In the genomic region with DNA sequence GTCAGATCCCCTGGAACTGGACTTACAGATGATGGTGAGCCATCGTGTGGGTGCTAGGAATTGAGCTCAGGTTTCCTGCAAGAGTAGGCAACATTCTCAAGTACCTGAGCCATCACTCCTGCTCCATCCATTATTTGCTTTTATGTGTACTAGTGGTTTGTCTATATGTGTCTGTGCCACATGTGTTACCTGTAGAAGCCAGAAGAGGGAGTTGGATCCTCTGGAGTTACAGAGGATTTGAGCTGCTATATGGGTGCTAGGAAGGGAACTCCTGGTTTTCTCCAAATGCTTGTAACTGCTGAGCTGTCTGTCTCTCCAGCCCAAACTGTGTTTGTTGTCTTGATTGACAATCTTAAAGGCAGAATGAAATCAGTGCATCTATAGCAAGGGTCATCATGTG, we compare ENCODE assay signal across 15 mouse cellular contexts. TPM values are rescaled to one million over a fixed set of nuclear protein-coding genes. Genes with fewer than 3 reads are reported as not detected.
DNase-seq lines count a peak whose midpoint lies in the region; ATAC-seq lines count a peak whose summit lies in the region.
"Had no signal": no experiment of that assay in that cellular context is flagged by ENCODE, and none has a peak within 500 bp of the region (broad histone marks: within the 10 kb centered on the region; RNA-seq: fewer than 3 reads in every experiment).

No protein-coding gene starts in this region.

- no peak overlapping the region for H3K27ac ChIP-seq in liver, embryonic 16.5 days (ENCODE audit: low read length)
- H3K27ac ChIP-seq: limb, embryonic 13.5 days; stomach, embryonic 15.5 days had no signal

- H3K36me3 ChIP-seq in liver, embryonic 16.5 days (ENCODE audit: control insufficient read depth, insufficient read depth), result peaks cover 39% of the 10 kb centered on the region

- H3K4me1 ChIP-seq in liver, embryonic 16.5 days (ENCODE audit: control insufficient read depth, low read depth, low read length), result no peaks in the 10 kb centered on the region; the same call in 1 of the 2 replicates
- H3K4me1 ChIP-seq: limb, embryonic 13.5 days; stomach, embryonic 15.5 days had no signal

- H3K9ac ChIP-seq in liver, embryonic 16.5 days (ENCODE audit: low read depth, low read length), result no peak overlapping the region
- H3K9ac ChIP-seq: limb, embryonic 13.5 days; stomach, embryonic 15.5 days had no signal

- 71% methylated on average over 1 of the region's 1 CpGs for WGBS in liver, embryonic 16.5 days (ENCODE audit: insufficient replicate concordance)

- no peaks in the 10 kb centered on the region for H3K9me3 ChIP-seq in liver, embryonic 16.5 days (replicated peaks; ENCODE audit: control insufficient read depth, low read length)
- H3K9me3 ChIP-seq: G1E; limb, embryonic 13.5 days; stomach, embryonic 15.5 days had no signal

- no peak overlapping the region for H3K4me2 ChIP-seq in liver, embryonic 16.5 days (ENCODE audit: low read depth, low read length)
- H3K4me2 ChIP-seq: limb, embryonic 13.5 days; stomach, embryonic 15.5 days had no signal

- 0 out of 2 replicates have a peak, but pooled peaks have one; percentile 30 for ATAC-seq in liver, embryonic 16.5 days (ENCODE audit: low read depth)

- no peak overlapping the region for H3K4me3 ChIP-seq in liver, embryonic 16.5 days (ENCODE audit: low read depth, low read length)
- H3K4me3 ChIP-seq: limb, embryonic 13.5 days; stomach, embryonic 15.5 days had no signal

- no peaks in the 10 kb centered on the region for H3K27me3 ChIP-seq in liver, embryonic 16.5 days (ENCODE audit: control insufficient read depth, insufficient read depth, low read depth, low read length)
- H3K27me3 ChIP-seq: limb, embryonic 13.5 days; stomach, embryonic 15.5 days had no signal

- DNase-seq in cerebellum, postnatal 14 days, result peak; percentile 33 to 45
- no peak for DNase-seq in cerebellum, adult 9-10 months
- no peak for DNase-seq in liver
- DNase-seq in c-Kit-positive CD71-negative TER-119-negative erythroid progenitor cells, embryonic 14.5 days (ENCODE audit: low read depth), result peak; percentile 16
- peak; percentile 37 for DNase-seq in retina, embryonic 14.5 days (ENCODE audit: low spot score)
- DNase-seq in spleen, postnatal 14 days (ENCODE audit: low spot score in 2 of 2), result no peak
- no peak for DNase-seq in urinary bladder, adult 18-20 months (ENCODE audit: low spot score in 2 of 2)
- DNase-seq: cerebellum, adult 8-10 months; gastrocnemius, postnatal 25 days; kidney, adult 18-20 months had no signal

RNA-seq across cellular contexts. Expression of a gene that starts 8.3 kb away (rescaled TPM):
- 6.9 and 7.6 TPM in 2 replicates for polyA plus RNA-seq in liver, embryonic 16.5 days (2015; fragmentation: Nextera tagmentation; extraction: Ambion mirVana)

RNA-seq across cellular contexts. Expression of a gene that starts 8.5 kb away (rescaled TPM):
- 41.9 and 45.1 TPM in 2 replicates for polyA plus RNA-seq in liver, embryonic 16.5 days (2015; fragmentation: Nextera tagmentation; extraction: Ambion mirVana)

RNA-seq across cellular contexts. Expression of a gene that starts 44.8 kb away (rescaled TPM):
- polyA plus RNA-seq in liver, embryonic 16.5 days (2015; fragmentation: Nextera tagmentation; extraction: Ambion mirVana), result 72.5 and 83.9 TPM in 2 replicates

RNA-seq across cellular contexts. Expression of a gene that starts 51.0 kb away (rescaled TPM):
- 9.0 and 9.4 TPM in 2 replicates for polyA plus RNA-seq in liver, embryonic 16.5 days (2015; fragmentation: Nextera tagmentation; extraction: Ambion mirVana)
- polyA plus RNA-seq: G1E; neural tube, embryonic 11.5 days had no signal

Comparison
In these comparisons a context has a peak if more than half of its experiments do, and no peak if none do; other contexts are left out.
1. DNase-seq: peak in cerebellum, postnatal 14 days (2 of 2), c-Kit-positive CD71-negative TER-119-negative erythroid progenitor cells, embryonic 14.5 days (single experiment) and retina, embryonic 14.5 days (single experiment); none in cerebellum, adult 9-10 months (single experiment), liver (single experiment), spleen, postnatal 14 days (0 of 2) and urinary bladder, adult 18-20 months (0 of 2).